Mouse (Mus musculus) lung, adult 2 months (tissue): ENCODE measurements around the gene Slc16a12.

Experiments used
- CTCF ChIP-seq: fragments of 200-500 bp; IDR thresholded peaks from 2 replicates; pipeline ENCODE4 v1.5.1; 2011; ENCODE audit warnings: mild to moderate bottlenecking, low read length, control low read depth; ENCODE audit not compliant: insufficient read depth
- POLR2A ChIP-seq: fragments of 200-500 bp; IDR thresholded peaks from 2 replicates; pipeline ENCODE4 v1.6.1; 2011; ENCODE audit warnings: low read depth, mild to moderate bottlenecking, control low read depth, low read length, borderline replicate concordance; ENCODE audit errors: extremely low read depth

DNA sequence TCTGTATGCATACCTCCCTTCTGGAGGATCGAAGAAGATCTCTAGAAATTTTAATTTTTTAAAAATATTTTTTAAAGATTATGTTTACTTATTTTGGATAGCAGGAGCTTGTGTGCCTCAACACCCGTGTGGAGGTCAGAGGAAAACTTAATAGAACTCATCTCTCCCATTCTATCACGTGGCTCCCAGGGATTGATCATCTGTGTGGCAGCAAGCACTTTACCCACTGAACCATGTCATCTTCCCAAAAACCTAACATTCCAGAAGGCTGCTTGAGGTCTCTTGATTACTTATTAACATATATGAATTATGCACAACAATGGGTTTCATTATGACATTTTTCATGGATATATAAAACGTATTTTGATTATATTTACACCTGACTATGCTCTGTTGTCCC is 49.3 kb upstream of the Slc16a12 start:
- TF ChIP-seq POLR2A (no peak), CTCF (no peak)
